Mouse (Mus musculus): ENCODE data around the gene Olfr346.

Olfr346 gene

DNA sequence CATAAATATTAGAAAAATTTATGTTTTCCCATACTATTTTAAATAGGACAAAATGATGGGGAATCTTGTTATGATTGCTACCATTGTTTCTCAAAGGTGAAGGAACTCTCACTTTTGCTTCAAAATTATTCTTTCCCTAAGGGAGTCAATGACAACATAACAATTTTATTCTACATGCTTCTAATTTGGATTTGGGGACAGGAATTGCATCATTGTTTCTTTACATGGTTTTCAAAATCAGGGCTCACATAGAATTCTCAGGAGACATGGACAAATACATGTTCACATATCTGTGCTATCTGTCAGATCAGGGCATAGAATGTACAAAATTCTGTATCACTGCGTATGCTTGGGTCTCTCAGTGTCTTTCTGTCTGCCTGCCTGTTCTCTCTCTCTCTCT is at the start of gene Olfr346:
Gene Olfr346 (plus strand): TSS at position 301 of the 400 bp plus-strand sequence.
- DNase-seq (ENCODE audit: low spot score): no peak

DNA sequence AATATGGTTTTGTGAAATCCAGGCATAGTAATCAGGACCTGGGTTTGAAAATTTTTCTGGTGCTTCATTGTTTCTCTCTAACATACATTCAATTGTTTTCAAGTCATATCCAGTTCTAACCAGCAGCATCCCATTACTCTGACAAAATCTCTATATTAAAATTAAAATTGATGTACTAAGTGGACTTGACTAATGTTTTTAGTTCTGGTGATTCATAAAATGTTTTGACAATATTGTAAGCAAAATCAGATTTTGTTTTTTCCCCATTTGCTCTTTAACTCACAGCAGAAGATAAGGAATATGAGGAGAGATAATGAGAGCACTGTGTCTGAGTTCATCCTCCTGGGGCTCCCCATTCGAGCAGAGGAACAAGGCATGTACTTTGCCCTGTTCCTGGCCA is 45.8 kb upstream of the Olfr346 start, which contains the start of gene Olfr345:
Gene Olfr345 (plus strand): TSS at position 301 of the 400 bp plus-strand sequence.
- DNase-seq (ENCODE audit: low spot score): no peak

DNA sequence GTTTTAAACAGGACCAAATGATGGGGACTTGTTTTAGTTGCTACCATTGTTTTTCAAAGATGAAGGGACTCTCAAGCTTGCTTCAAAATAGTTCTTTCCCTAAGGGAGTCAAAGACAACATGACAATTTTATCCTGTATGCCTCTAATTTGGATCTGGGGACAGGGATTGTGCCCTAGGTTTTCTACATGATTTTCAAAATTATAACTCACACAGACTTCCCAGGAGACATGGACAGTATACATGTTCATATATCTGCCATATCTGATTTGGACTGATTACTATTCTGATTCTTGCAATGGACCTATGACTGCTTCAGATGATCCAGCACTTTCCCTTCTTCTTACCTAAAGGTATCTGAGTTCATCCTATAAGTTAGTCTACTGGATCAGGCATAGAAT is 46.0 kb downstream of the Olfr346 start, which contains the start of gene Olfr347:
Gene Olfr347 (plus strand): TSS at position 301 of the 400 bp plus-strand sequence.
- DNase-seq (ENCODE audit: low spot score): no peak

DNA sequence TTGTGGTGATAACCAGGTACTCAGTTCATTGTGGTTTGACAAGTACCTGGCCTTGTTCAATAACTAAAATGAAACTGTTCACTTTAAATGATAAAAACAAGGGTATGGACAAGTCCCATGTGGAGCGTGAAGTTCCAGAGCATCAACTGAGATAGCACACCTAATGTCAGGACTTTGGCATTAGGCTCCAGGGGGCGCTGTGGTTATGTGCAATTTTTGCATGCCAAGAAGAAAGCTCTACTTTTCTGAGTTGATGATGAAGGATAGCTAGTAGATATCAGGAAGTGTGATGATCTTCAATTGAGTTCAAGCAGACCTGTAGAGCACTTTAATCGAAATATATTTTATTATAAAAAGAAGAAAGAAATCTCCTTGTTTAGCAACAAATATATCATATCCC is 50.6 kb downstream of the Olfr346 start:
- no peak for DNase-seq (ENCODE audit: low spot score)
